Mouse (Mus musculus): ENCODE measurements around the gene Acot7. TPM values are rescaled to one million over a fixed set of nuclear protein-coding genes. Genes with fewer than 3 reads are reported as not detected.
A peak's percentile ranks its signal among the peaks of the same experiment; 100 is the strongest.

Acot7 gene
- polyA plus RNA-seq, 1 experiment, result 167 TPM

- no peak overlapping the region for H3ac ChIP-seq (ENCODE audit: control insufficient read depth, insufficient read length)
- H3K4me2 ChIP-seq (ENCODE audit: low read depth), result peak overlapping the region; percentile 63
- no peaks in the 10 kb centered on the region for H3K36me3 ChIP-seq (ENCODE audit: control insufficient read depth, insufficient read depth)
- H3K79me2 ChIP-seq (ENCODE audit: control insufficient read depth, insufficient read depth), result peaks cover 85% of the 10 kb centered on the region
- no peaks in the 10 kb centered on the region for H3K27me3 ChIP-seq (ENCODE audit: control insufficient read depth, insufficient read depth, insufficient read length)
- no peak overlapping the region for H3K4me3 ChIP-seq
- no peak for TF ChIP-seq REST (IDR thresholded peaks at IDR 0.05; ENCODE audit: insufficient read depth, insufficient read length)
- TF ChIP-seq POLR2AphosphoS2 (IDR thresholded peaks at IDR 0.05; ENCODE audit: insufficient read length, low read depth), result no peak
- no peak for TF ChIP-seq POLR2A (IDR thresholded peaks at IDR 0.05; ENCODE audit: insufficient read length, low read depth)
- no peak for TF ChIP-seq MAX (IDR thresholded peaks at IDR 0.05; ENCODE audit: low read depth)
- no peak for TF ChIP-seq TCF3 (IDR thresholded peaks at IDR 0.05; ENCODE audit: insufficient read length, low read depth)
- TF ChIP-seq MYOD1 (IDR thresholded peaks at IDR 0.05; ENCODE audit: control insufficient read depth in 1 of 3, insufficient read length in 2 of 3, low read depth in 2 of 3), result no peak
- no peak for TF ChIP-seq E2F4 (IDR thresholded peaks at IDR 0.05; ENCODE audit: insufficient read depth)
- TF ChIP-seq SRF (IDR thresholded peaks at IDR 0.05; ENCODE audit: control insufficient read depth, insufficient read length, low read depth), result no peak
- no peak for TF ChIP-seq CEBPB (IDR thresholded peaks at IDR 0.05; ENCODE audit: insufficient read depth, poor library complexity, severe bottlenecking)
- TF ChIP-seq USF1 (IDR thresholded peaks at IDR 0.05; ENCODE audit: low read depth), result no peak
- no peak for TF ChIP-seq MYOG (IDR thresholded peaks at IDR 0.05; ENCODE audit: control insufficient read depth in 1 of 3, insufficient read depth in 1 of 3, insufficient read length in 2 of 3, low read depth in 2 of 3)
- TF ChIP-seq TCF12 (IDR thresholded peaks at IDR 0.05; ENCODE audit: insufficient read depth, poor library complexity, severe bottlenecking), result no peak
These were observed 12.8 kb downstream of the Acot7 start for GRCm38 (mm10) chr4:152190701-152191100.

GRCm38 (mm10) chr4:152192569-152192968 is 14.6 kb downstream of the Acot7 start:
- no peak overlapping the region for H3ac ChIP-seq (ENCODE audit: control insufficient read depth, insufficient read length)
- TF ChIP-seq TCF3 (IDR thresholded peaks at IDR 0.05; ENCODE audit: insufficient read length, low read depth) (no peak), POLR2AphosphoS2 (IDR thresholded peaks at IDR 0.05; ENCODE audit: insufficient read length, low read depth) (no peak), MAX (IDR thresholded peaks at IDR 0.05; ENCODE audit: low read depth) (no peak), MYOD1 (IDR thresholded peaks at IDR 0.05; ENCODE audit: control insufficient read depth in 1 of 3, insufficient read length in 2 of 3, low read depth in 2 of 3) (no peak), REST (IDR thresholded peaks at IDR 0.05; ENCODE audit: insufficient read depth, insufficient read length) (no peak), CEBPB (IDR thresholded peaks at IDR 0.05; ENCODE audit: insufficient read depth, poor library complexity, severe bottlenecking) (no peak), E2F4 (IDR thresholded peaks at IDR 0.05; ENCODE audit: insufficient read depth) (no peak), POLR2A (IDR thresholded peaks at IDR 0.05; ENCODE audit: insufficient read length, low read depth) (no peak), SRF (IDR thresholded peaks at IDR 0.05; ENCODE audit: control insufficient read depth, insufficient read length, low read depth) (no peak)
- no peak overlapping the region for H3K4me3 ChIP-seq
- H3K36me3 ChIP-seq (ENCODE audit: control insufficient read depth, insufficient read depth), result no peaks in the 10 kb centered on the region
- peaks cover 95% of the 10 kb centered on the region for H3K79me2 ChIP-seq (ENCODE audit: control insufficient read depth, insufficient read depth)
- no peaks in the 10 kb centered on the region for H3K27me3 ChIP-seq (ENCODE audit: control insufficient read depth, insufficient read depth, insufficient read length)
- H3K4me2 ChIP-seq (ENCODE audit: low read depth), result no peak overlapping the region

- no peak overlapping the region for H3ac ChIP-seq (ENCODE audit: control insufficient read depth, insufficient read length)
- H3K27me3 ChIP-seq (ENCODE audit: control insufficient read depth, insufficient read depth, insufficient read length), result no peaks in the 10 kb centered on the region
- H3K79me2 ChIP-seq (ENCODE audit: control insufficient read depth, insufficient read depth), result peaks cover 81% of the 10 kb centered on the region
- TF ChIP-seq TCF12 (IDR thresholded peaks at IDR 0.05; ENCODE audit: insufficient read depth, poor library complexity, severe bottlenecking), result no peak
- TF ChIP-seq MAX (IDR thresholded peaks at IDR 0.05; ENCODE audit: low read depth), result no peak
- no peak for TF ChIP-seq POLR2A (IDR thresholded peaks at IDR 0.05; ENCODE audit: insufficient read length, low read depth)
- TF ChIP-seq REST (IDR thresholded peaks at IDR 0.05; ENCODE audit: insufficient read depth, insufficient read length), result no peak
- TF ChIP-seq USF1 (IDR thresholded peaks at IDR 0.05; ENCODE audit: low read depth), result no peak
- TF ChIP-seq SRF (IDR thresholded peaks at IDR 0.05; ENCODE audit: control insufficient read depth, insufficient read length, low read depth), result no peak
- TF ChIP-seq CEBPB (IDR thresholded peaks at IDR 0.05; ENCODE audit: insufficient read depth, poor library complexity, severe bottlenecking), result no peak
- no peak for TF ChIP-seq E2F4 (IDR thresholded peaks at IDR 0.05; ENCODE audit: insufficient read depth)
- no peak for TF ChIP-seq MYOD1 (IDR thresholded peaks at IDR 0.05; ENCODE audit: control insufficient read depth in 1 of 3, insufficient read length in 2 of 3, low read depth in 2 of 3)
- no peak for TF ChIP-seq TCF3 (IDR thresholded peaks at IDR 0.05; ENCODE audit: insufficient read length, low read depth)
- no peak for TF ChIP-seq POLR2AphosphoS2 (IDR thresholded peaks at IDR 0.05; ENCODE audit: insufficient read length, low read depth)
- TF ChIP-seq MYOG (IDR thresholded peaks at IDR 0.05; ENCODE audit: control insufficient read depth in 1 of 3, insufficient read depth in 1 of 3, insufficient read length in 2 of 3, low read depth in 2 of 3), result no peak
- H3K4me2 ChIP-seq (ENCODE audit: low read depth), result no peak overlapping the region
- H3K4me3 ChIP-seq, result no peak overlapping the region
- H3K36me3 ChIP-seq (ENCODE audit: control insufficient read depth, insufficient read depth), result no peaks in the 10 kb centered on the region
These were observed 16.7 kb downstream of the Acot7 start for GRCm38 (mm10) chr4:152194476-152195175.

GRCm38 (mm10) chr4:152196276-152196675 is 18.3 kb downstream of the Acot7 start:
- no peaks in the 10 kb centered on the region for H3K36me3 ChIP-seq (ENCODE audit: control insufficient read depth, insufficient read depth)
- H3K4me2 ChIP-seq (ENCODE audit: low read depth), result no peak overlapping the region
- TF ChIP-seq MYOG (IDR thresholded peaks at IDR 0.05; ENCODE audit: control insufficient read depth in 1 of 3, insufficient read depth in 1 of 3, insufficient read length in 2 of 3, low read depth in 2 of 3), result no peak
- no peak for TF ChIP-seq MAX (IDR thresholded peaks at IDR 0.05; ENCODE audit: low read depth)
- no peak overlapping the region for H3K4me3 ChIP-seq
- H3ac ChIP-seq (ENCODE audit: control insufficient read depth, insufficient read length), result no peak overlapping the region
- H3K27me3 ChIP-seq (ENCODE audit: control insufficient read depth, insufficient read depth, insufficient read length), result no peaks in the 10 kb centered on the region
- H3K79me2 ChIP-seq (ENCODE audit: control insufficient read depth, insufficient read depth), result peaks cover 71% of the 10 kb centered on the region

- Histone ChIP-seq H3ac (ENCODE audit: control insufficient read depth, insufficient read length) (no peak overlapping the region), H3K4me3 (no peak overlapping the region), H3K27me3 (ENCODE audit: control insufficient read depth, insufficient read depth, insufficient read length) (no peaks in the 10 kb centered on the region), H3K79me2 (ENCODE audit: control insufficient read depth, insufficient read depth) (peaks cover 71% of the 10 kb centered on the region), H3K36me3 (ENCODE audit: control insufficient read depth, insufficient read depth) (no peaks in the 10 kb centered on the region), H3K4me2 (ENCODE audit: low read depth) (no peak overlapping the region)
- TF ChIP-seq TCF12 (IDR thresholded peaks at IDR 0.05; ENCODE audit: insufficient read depth, poor library complexity, severe bottlenecking), result no peak
- no peak for TF ChIP-seq MAX (IDR thresholded peaks at IDR 0.05; ENCODE audit: low read depth)
- no peak for TF ChIP-seq SRF (IDR thresholded peaks at IDR 0.05; ENCODE audit: control insufficient read depth, insufficient read length, low read depth)
These were observed 19.6 kb downstream of the Acot7 start for GRCm38 (mm10) chr4:152197545-152197944.

All from myocyte (in vitro differentiated cells).